In genomic region chr9:84253022-84253991, GRCm38 (mm10) we compare ENCODE assay signal across 8 mouse cellular contexts.
DNase-seq lines count a peak whose midpoint lies in the region; ATAC-seq and TF ChIP-seq lines count a peak whose summit lies in the region.

No protein-coding gene starts in this region.

- peaks cover 18% of the 10 kb centered on the region for H3K4me1 ChIP-seq in forebrain, embryonic 15.5 days
- H3K4me1 ChIP-seq in liver, adult 2 months (ENCODE audit: control insufficient read depth, insufficient read depth, low read length): no peaks in the 10 kb centered on the region
- H3K4me1 ChIP-seq in neural tube, embryonic 13.5 days (replicated peaks): peaks cover 11% of the 10 kb centered on the region

- H3K9me3 ChIP-seq in forebrain, embryonic 15.5 days: no peaks in the 10 kb centered on the region
- H3K9me3 ChIP-seq in neural tube, embryonic 13.5 days: no peaks in the 10 kb centered on the region

- H3K4me3 ChIP-seq in forebrain, embryonic 15.5 days: no peak overlapping the region
- H3K4me3 ChIP-seq in liver, adult 2 months (ENCODE audit: insufficient read depth, low read depth, low read length): no peak overlapping the region
- H3K4me3 ChIP-seq in neural tube, embryonic 13.5 days: no peak overlapping the region

- no peaks in the 10 kb centered on the region for H3K79me2 ChIP-seq in liver, adult 2 months (ENCODE audit: control insufficient read depth, insufficient read depth, low read length)

- H3K4me2 ChIP-seq in forebrain, embryonic 15.5 days (replicated peaks): no peak overlapping the region
- H3K4me2 ChIP-seq in neural tube, embryonic 13.5 days: no peak overlapping the region

- no peak overlapping the region for H3K9ac ChIP-seq in forebrain, embryonic 15.5 days (replicated peaks)
- H3K9ac ChIP-seq in liver, adult 2 months (ENCODE audit: low read depth, low read length): no peak overlapping the region
- no peak overlapping the region for H3K9ac ChIP-seq in neural tube, embryonic 13.5 days

- TF ChIP-seq CTCF in liver, adult 2 months (IDR thresholded peaks at IDR 0.05; ENCODE audit: low read depth, low read length): peak; percentile 62

- peak; percentile 35 for DNase-seq in urinary bladder, postnatal 14 days (ENCODE audit: low spot score)
- DNase-seq in urinary bladder, postnatal 4 days (ENCODE audit: low spot score in 2 of 2): no peak
- DNase-seq in cerebellum, adult 11 months: peak; percentile 4
- DNase-seq in kidney, adult 9 months: peak; percentile 44
- DNase-seq in liver, adult 2 months (ENCODE audit: extremely low read depth, low read depth, low spot score): peak; percentile 5
- no peak for DNase-seq in gastrocnemius, postnatal 10 days

- TF ChIP-seq POLR2A in liver, adult 2 months (IDR thresholded peaks at IDR 0.05; ENCODE audit: extremely low read depth, insufficient read depth, low read length): no peak

- WGBS in forebrain, embryonic 15.5 days: 14% methylated on average over 7 of the region's 7 CpGs
- WGBS in liver, adult 2 months: 24% methylated on average over 7 of the region's 7 CpGs
- WGBS in neural tube, embryonic 13.5 days: 24% methylated on average over 7 of the region's 7 CpGs

- H3K27ac ChIP-seq in forebrain, embryonic 15.5 days (replicated peaks): 0 out of 2 replicates have a peak overlapping the region, but pooled peaks have one; percentile 14
- H3K27ac ChIP-seq in liver, adult 2 months (replicated peaks; ENCODE audit: insufficient read depth, low read depth, low read length): no peak overlapping the region
- H3K27ac ChIP-seq in neural tube, embryonic 13.5 days (replicated peaks): no peak overlapping the region

- H3K27me3 ChIP-seq in forebrain, embryonic 15.5 days: no peaks in the 10 kb centered on the region
- no peaks in the 10 kb centered on the region for H3K27me3 ChIP-seq in liver, adult 2 months (ENCODE audit: control insufficient read depth, insufficient read depth, low read length)
- no peaks in the 10 kb centered on the region for H3K27me3 ChIP-seq in neural tube, embryonic 13.5 days

- H3K36me3 ChIP-seq in forebrain, embryonic 15.5 days: no peaks in the 10 kb centered on the region
- no peaks in the 10 kb centered on the region for H3K36me3 ChIP-seq in liver, adult 2 months (ENCODE audit: control insufficient read depth, insufficient read depth, low read length)
- H3K36me3 ChIP-seq in neural tube, embryonic 13.5 days: no peaks in the 10 kb centered on the region

- peak; percentile 85 for ATAC-seq in forebrain, embryonic 15.5 days (replicated peaks)
- ATAC-seq in neural tube, embryonic 13.5 days (ENCODE audit: low read depth): peak; percentile 83

Comparison
In these comparisons a context has a peak if more than half of its experiments do, and no peak if none do; other contexts are left out.
1. DNase-seq: peak in urinary bladder, postnatal 14 days (single experiment), cerebellum, adult 11 months (single experiment), kidney, adult 9 months (single experiment) and liver, adult 2 months (single experiment); none in urinary bladder, postnatal 4 days (0 of 2) and gastrocnemius, postnatal 10 days (single experiment).